Mouse (Mus musculus) thymus, postnatal 10 days (tissue): ENCODE measurements around the gene Mfsd4b1.

Experiments used
- DNase-seq, 2 experiments: peaks; one replicate each; pipeline ENCODE4 v3.0.0; 2021; ENCODE audit warnings: low spot score in 2 of 2

Mfsd4b1 gene

DNA sequence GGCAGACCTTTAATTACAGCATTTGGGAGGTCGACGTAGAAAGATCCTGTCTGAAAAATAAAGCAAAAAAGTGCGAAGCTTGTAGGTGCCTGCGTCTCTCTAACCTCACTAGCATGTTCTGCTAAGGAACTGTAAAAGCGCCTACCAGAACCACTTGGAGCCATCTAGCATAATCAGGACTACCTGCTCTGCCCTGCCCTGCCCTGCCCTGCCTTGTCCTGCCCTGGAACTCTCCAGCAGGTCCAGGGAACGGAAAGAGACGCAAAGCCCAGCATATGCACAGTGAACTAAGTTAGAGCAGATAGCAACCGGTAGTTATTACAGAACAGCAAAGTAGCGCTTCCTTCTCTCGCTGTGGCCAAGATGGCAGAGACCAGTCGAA lies 64.6 kb downstream of the Mfsd4b1 start:
- DNase-seq = peak in 1 of 2 experiments; percentile 5

DNA sequence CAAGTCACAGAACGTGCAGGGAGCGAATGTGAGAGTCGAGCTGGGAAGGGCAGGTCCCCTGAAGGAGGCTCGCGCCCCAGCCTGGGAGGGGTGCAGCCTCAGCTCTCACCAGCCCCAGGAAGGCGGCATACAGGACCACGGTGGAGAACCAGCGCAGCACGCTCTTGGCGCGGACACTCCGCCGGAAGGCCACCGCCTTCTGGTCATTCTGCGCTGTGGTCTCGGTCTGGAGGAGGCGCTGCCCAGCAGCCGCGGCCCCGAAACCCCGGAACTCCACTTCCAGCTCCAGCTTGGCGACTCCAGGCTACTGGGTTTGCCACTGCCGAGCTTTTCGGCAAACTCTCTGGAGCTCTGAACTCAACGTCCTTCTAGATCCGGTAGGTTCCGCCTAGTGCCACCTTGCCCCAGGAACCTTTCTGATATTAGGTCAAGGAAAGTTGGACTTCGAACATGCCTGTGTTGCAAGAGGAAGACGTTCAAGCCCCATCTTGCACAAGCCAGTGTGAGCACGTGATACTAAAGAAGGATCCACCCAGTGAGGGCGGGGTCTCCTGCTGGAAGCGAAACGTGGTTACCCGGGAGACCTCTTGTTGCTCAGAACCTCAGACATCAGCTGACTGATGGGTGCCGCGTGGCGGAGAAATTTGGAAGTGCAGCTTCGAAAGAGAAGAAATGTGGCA lies 65.2 kb downstream of the Mfsd4b1 start, which contains the start of gene Mfsd4b3:
Gene Mfsd4b3 (minus strand): TSS at position 393 of the 680 bp plus-strand sequence.
- DNase-seq = peak; percentile 91 to 92

- no peak for DNase-seq
These were observed 66.8 kb downstream of the Mfsd4b1 start for GRCm38 (mm10) chr10:39958266-39958665.

GRCm38 (mm10) chr10:39956340-39956878 lies 68.7 kb downstream of the Mfsd4b1 start:
- no peak for DNase-seq

GRCm38 (mm10) chr10:39955163-39955562 lies 69.9 kb downstream of the Mfsd4b1 start:
- DNase-seq = no peak
